Mouse (Mus musculus) bone marrow, adult 2 months (tissue): ENCODE measurements around the gene Trabd2b. TPM values are rescaled to one million over a fixed set of nuclear protein-coding genes. Genes with fewer than 3 reads are reported as not detected.

Source experiments
- H3K27ac ChIP-seq: fragments of 200-500 bp; 2 replicates; pipeline ENCODE4 v1.5.1; 2012; ENCODE audit warnings: low read depth, mild to moderate bottlenecking, control low read depth, inconsistent platforms, low read length; ENCODE audit not compliant: control insufficient read depth, poor library complexity, insufficient read depth
- H3K4me1 ChIP-seq: fragments of 200-500 bp; 2 replicates; pipeline ENCODE4 v1.6.1; 2011; ENCODE audit warnings: low read length; ENCODE audit not compliant: control insufficient read depth, insufficient read depth
- H3K4me3 ChIP-seq: fragments of 200-500 bp; replicated peaks from 2 replicates; pipeline ENCODE3; 2011; ENCODE audit warnings: mild to moderate bottlenecking, low read depth, low read length, control low read depth; ENCODE audit not compliant: control insufficient read depth
- CTCF ChIP-seq: fragments of 200-500 bp; IDR thresholded peaks from 2 replicates; pipeline ENCODE4 v1.5.1; 2011; ENCODE audit warnings: low read length, control low read depth; ENCODE audit not compliant: control insufficient read depth, insufficient read depth
- POLR2A ChIP-seq: fragments of 200-500 bp; IDR thresholded peaks from 2 replicates; pipeline ENCODE4 v1.6.1; 2011; ENCODE audit warnings: low read depth, mild to moderate bottlenecking, control low read depth, low read length, borderline replicate concordance; ENCODE audit not compliant: control insufficient read depth
- WGBS: fragments of 180-500 bp; shearing (Covaris S2); methylation state at CpG from one replicate; pipeline ENCODE4 v1.1.7; 2018; 5-methylcytosine and 5-hydroxymethylcytosine counted together
- polyA plus RNA-seq: library from polyadenylated mRNA; stranded (reverse); fragments of >200 nt; gene quantifications from 2 replicates; pipeline ENCODE4 v1.2.4, GENCODE M21; 2011; ENCODE audit warnings: low replicate concordance; ENCODE audit not compliant: missing spikeins, insufficient read depth, insufficient read length

The Trabd2b gene
- polyA plus RNA-seq, 1 experiment = not detected

DNA sequence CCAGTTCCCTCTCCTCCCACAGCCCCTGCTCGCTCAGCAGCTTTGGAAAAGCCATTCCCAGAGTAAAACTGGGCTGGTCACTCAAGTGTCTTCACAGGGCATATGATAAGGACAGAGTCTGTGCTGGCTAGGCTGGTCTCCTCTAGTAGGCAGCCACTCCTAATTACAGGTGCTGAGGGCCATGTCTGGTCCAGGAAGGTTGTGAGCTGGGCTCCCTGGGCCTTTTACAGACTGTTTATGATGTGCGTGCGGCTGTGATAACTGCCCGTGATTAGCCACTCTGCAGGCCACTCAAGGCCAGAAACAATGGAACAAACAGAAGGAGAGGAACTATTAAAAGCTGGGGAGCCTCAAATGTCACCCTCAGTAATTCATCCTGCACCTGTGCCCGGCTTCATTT lies 150.4 kb downstream of the Trabd2b start:
- Histone ChIP-seq H3K27ac (no peak overlapping the region), H3K4me1 (no peaks in the 10 kb centered on the region), H3K4me3 (no peak overlapping the region)
- 77% methylated on average over 5 of the region's 5 CpGs for WGBS
- TF ChIP-seq POLR2A (no peak), CTCF (no peak)

DNA sequence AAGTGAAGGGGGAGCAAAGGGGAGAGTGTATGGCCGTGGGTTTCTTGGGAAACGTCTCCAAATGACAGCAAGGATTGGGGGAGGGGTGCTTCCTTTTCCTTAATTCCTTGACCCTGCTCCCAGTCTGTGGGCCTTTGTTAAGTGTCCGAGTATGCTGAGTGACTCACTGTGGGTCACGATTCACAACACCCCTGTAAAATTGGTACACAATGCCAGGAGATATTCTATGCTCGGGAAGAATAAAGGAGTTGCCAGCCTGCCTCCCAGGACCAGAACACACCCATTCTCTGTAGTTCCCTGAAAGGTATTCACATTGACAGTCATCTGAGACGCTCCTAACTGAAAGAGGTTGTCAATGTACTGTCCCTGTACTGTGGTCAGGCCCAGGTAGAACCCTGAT lies 151.2 kb downstream of the Trabd2b start:
- Histone ChIP-seq H3K4me3 (no peak overlapping the region), H3K27ac (no peak overlapping the region), H3K4me1 (no peaks in the 10 kb centered on the region)
- WGBS = 74% methylated on average over 6 of the region's 6 CpGs
- TF ChIP-seq POLR2A (no peak), CTCF (no peak)

DNA sequence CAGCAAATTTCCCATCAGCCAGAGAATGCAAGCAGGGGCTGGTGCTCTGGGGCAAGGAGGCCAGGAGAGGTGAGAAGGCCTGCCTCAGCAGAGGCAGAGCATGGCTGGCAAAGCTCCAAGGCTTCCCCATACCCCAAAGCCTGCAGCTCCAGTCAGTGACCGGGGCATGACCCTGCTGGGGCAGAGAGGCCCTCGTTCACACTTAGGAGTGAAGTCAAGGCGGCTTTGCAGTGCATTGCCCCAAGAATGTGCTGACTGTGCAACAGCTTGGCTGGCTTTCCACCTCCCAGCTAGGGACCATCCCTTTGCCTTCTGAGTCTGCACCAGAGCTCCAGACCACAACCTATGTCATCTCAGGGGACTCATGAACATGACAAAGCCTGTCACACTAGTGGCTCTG lies 152.0 kb downstream of the Trabd2b start:
- no peak overlapping the region for H3K4me3 ChIP-seq

DNA sequence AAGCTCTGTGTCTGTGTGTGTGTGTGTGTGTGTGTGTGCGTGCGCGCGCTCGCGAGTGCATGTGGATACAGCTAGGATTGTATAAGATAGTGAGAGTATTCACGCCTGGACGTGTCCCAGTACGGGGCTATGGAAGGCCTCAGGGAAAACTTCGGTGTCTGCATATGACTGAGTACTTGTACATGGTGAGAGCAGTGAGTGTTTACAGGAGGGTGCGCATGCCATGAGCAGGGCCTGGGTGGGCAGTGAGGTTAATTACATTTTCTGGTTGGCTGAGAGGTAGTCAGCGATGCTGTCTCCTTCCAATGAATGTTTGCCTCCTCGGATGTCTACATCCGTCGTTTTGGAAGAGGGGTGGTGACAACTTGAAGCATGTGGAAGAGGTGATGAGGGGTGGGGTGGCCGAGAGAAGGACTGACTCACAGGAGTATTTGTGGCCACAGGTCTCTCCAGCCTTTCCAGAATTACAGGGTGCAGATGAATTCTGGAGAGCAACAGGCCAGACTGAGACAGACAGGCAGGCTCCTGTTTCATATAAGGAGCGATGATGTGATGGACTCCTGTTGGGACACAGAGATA lies 154.2 kb downstream of the Trabd2b start:
- TF ChIP-seq CTCF (no peak), POLR2A (no peak)
- 84% methylated on average over 17 of the region's 17 CpGs for WGBS

More for the DNA sequence above, 152.0 kb downstream of the Trabd2b start:
- 64% methylated on average over 3 of the region's 3 CpGs for WGBS
- TF ChIP-seq POLR2A (no peak), CTCF (no peak)
- Histone ChIP-seq H3K27ac (no peak overlapping the region; the same call in 1 of the 2 replicates), H3K4me1 (no peaks in the 10 kb centered on the region)

DNA sequence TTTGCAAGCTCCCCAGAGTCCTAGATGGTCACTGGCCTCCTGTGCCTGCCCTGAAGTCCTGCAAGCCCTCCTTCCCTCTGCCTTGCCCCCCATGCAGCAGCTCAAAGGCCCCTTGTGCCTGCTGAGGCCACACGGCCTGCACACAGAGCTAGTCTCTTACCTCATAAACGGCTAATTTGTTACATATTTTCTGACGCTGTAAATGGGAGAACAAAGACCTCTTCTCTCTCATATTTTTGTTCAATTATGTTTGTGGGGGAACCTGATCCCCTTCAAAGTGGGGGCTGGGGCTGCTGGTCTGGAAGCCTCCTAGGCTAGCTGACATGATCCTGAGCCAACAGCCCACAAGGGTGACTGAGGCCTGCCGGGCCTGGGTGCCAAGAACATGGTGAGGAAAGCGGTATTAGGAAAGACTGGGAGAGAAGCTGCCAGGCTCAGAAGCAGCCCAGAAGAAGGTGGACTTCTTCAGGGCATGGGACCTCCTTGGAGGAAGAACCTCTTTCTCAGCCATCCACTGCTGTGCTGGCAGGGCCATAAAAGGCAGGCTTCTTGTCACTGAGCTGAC lies 157.7 kb downstream of the Trabd2b start:
- Histone ChIP-seq H3K4me3 (no peak overlapping the region), H3K4me1 (no peaks in the 10 kb centered on the region), H3K27ac (no peak overlapping the region)
- TF ChIP-seq POLR2A (no peak), CTCF (no peak)
- WGBS = 81% methylated on average over 5 of the region's 5 CpGs

More for the DNA sequence above, 154.2 kb downstream of the Trabd2b start:
- Histone ChIP-seq H3K4me1 (no peaks in the 10 kb centered on the region), H3K4me3 (no peak overlapping the region), H3K27ac (no peak overlapping the region)

DNA sequence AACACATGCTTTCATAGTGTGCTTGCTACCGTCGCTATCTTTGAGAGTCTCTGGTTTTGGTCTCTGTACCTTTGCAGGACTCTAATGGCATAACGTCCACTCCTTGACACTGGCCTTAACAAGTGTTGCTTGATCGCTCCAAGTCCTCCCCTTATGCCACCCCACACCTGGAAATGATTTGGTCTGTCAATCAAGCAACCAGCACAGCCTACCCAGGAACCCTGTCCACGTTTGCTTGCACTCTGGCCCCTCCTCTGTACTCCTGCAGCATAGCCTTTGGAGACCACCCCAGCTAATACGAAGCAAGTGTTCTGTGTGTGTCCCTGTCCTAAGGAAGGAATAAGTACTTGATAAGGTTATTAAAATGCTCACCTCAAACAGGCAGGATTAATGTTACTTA lies 161.1 kb downstream of the Trabd2b start:
- WGBS = 37% methylated on average over 6 of the region's 6 CpGs
- TF ChIP-seq CTCF = no peak
- no peak for TF ChIP-seq POLR2A
- H3K4me1 ChIP-seq = no peaks in the 10 kb centered on the region
- H3K4me3 ChIP-seq = no peak overlapping the region
- H3K27ac ChIP-seq = no peak overlapping the region

DNA sequence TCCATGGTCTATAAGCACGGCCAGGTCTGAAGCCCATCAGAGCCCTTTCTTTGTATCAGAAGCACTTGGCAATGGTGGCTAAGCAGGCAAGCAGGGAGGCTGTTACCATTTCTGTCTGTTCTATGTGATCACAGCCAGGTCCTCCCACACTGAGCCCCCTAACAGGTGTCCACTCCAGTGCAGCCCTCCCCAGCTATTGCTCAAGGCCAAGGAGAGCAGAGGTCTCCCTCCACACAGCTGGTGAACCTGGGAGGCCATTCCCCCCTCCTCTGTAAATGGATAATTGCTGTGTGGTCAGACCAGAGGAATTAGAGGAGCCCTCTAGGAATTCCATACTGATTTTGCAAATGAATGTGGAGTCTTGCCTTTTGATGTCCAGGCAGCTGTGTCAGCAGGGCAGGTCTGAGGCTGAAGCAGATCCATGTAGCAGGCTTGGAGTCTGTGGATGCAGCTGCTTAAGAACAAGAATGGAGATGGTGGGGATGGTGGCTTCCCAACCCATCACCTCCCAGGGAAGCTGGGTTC lies 161.6 kb downstream of the Trabd2b start:
- Histone ChIP-seq H3K4me3 (no peak overlapping the region), H3K27ac (no peak overlapping the region), H3K4me1 (no peaks in the 10 kb centered on the region)
- TF ChIP-seq POLR2A (no peak), CTCF (no peak)
- WGBS = 75% methylated on average over 1 of the region's 1 CpGs

DNA sequence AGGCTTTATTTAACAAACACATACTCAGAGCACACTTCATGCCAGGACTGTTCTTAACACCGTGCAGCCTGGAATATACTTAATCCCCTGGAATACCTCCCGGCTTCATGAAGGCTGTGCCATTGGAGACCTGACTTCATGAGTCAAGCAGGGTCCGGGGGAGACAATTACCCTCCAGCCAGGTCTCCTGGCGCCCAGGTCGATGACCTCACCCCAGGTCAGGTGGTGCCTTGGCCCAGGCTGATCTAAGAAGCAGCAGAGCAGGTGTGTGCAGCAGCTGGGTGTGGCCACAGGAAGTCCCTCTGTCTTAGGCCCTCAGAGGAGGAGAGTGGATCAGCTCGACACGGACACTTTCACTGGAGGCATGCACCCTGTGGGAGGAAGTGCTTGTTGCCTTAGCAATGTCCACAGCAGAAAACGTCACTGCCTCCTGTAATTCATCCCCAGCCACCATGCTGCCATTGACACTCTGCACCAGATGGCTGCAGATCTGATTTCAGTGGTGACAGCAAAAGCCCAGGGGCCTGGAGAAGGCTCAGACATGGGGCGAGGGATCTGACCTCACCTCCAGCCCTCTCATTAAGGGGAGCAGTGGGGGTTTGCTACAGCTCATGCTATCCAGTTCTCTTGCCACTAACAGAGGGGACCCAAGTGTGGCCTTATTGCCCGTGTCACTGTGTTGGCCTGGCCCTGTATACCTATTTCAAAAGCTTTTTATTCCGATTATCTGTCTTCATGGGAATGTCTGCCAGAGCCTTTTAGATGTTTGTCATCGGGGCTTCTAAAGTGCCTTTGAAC lies 171.8 kb downstream of the Trabd2b start:
- Histone ChIP-seq H3K27ac (no peak overlapping the region), H3K4me1 (no peaks in the 10 kb centered on the region), H3K4me3 (no peak overlapping the region)
- 53% methylated on average over 12 of the region's 12 CpGs for WGBS
- TF ChIP-seq POLR2A = no peak
